ENCODE assay signal across 24 mouse cellular contexts in the genomic region with DNA sequence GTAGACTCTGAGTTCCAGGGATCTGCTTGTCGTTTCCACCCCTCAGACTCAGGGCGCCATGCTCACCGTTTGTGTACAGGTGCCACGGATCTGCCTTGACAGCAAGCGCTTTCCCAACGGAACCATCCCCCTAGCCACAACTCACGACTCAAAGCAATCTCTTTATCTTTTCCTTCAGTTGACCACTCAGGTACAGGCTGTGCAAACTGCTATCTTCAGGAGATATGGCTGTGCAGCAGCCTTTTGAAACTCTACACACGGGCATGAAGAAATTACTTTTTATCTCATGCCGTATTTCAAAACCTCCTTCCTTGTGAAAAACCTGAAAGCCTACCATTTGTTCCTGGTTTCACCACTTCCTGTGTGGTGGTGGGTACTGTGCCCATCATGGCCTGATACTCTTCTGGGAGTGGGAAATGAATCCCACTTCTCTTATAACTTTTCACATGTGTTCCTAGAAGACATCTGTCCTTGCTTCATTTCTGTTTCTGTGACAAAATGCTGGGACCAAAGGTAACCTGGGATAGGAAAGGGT.
"Had no signal": no experiment of that assay in that cellular context is flagged by ENCODE, and none has a peak within 500 bp of the region (broad histone marks: within the 10 kb centered on the region; RNA-seq: fewer than 3 reads in every experiment).

No protein-coding gene starts in this region.

- H3K4me2 ChIP-seq: limb, embryonic 13.5 days; liver, embryonic 12.5 days; liver, embryonic 15.5 days; lung, embryonic 15.5 days; midbrain, embryonic 13.5 days; neural tube, embryonic 13.5 days had no signal

- DNase-seq: kidney, adult 18-20 months; kidney, adult 9 months; kidney, postnatal 14 days; layer of hippocampus, adult 9-11 months; liver; lung, adult 18-20 months; lung, postnatal 10 days; lung, postnatal 4 days; retina, postnatal 1 day; right cerebral cortex, postnatal 25 days; spleen, adult 18-20 months; thymus, postnatal 25 days had no signal

- H3K27ac ChIP-seq: layer of hippocampus, adult 2 months; limb, embryonic 10.5 days; limb, embryonic 13.5 days; liver, embryonic 12.5 days; liver, embryonic 15.5 days; lung, embryonic 15.5 days; midbrain, embryonic 13.5 days; neural tube, embryonic 13.5 days had no signal

- H3K4me1 ChIP-seq: liver, embryonic 12.5 days had no signal

- H3K4me3 ChIP-seq: layer of hippocampus, adult 2 months; limb, embryonic 10.5 days; limb, embryonic 13.5 days; liver, embryonic 12.5 days; liver, embryonic 15.5 days; lung, embryonic 15.5 days; megakaryocyte, embryonic 14.5 days; midbrain, embryonic 13.5 days; myocyte; neural tube, embryonic 13.5 days had no signal

- H3K27me3 ChIP-seq: limb, embryonic 13.5 days; liver, embryonic 12.5 days; liver, embryonic 15.5 days; lung, embryonic 15.5 days; megakaryocyte, embryonic 14.5 days; midbrain, embryonic 13.5 days; neural tube, embryonic 13.5 days had no signal

- H3K9me3 ChIP-seq: limb, embryonic 10.5 days; limb, embryonic 13.5 days; liver, embryonic 12.5 days; liver, embryonic 15.5 days; lung, embryonic 15.5 days; midbrain, embryonic 13.5 days; neural tube, embryonic 13.5 days had no signal

- H3K36me3 ChIP-seq: limb, embryonic 10.5 days; limb, embryonic 13.5 days; liver, embryonic 12.5 days; liver, embryonic 15.5 days; lung, embryonic 15.5 days; midbrain, embryonic 13.5 days; neural tube, embryonic 13.5 days had no signal

- ATAC-seq: inflammation-experienced regulatory T-cells, adult 6 months; liver, embryonic 12.5 days; midbrain, embryonic 13.5 days; midbrain, embryonic 16.5 days had no signal

- H3K9ac ChIP-seq: limb, embryonic 13.5 days; liver, embryonic 12.5 days; liver, embryonic 15.5 days; lung, embryonic 15.5 days; midbrain, embryonic 13.5 days; neural tube, embryonic 13.5 days had no signal
